In genomic region chr12:8498148-8498571, GRCm38 (mm10) we compare ENCODE assay signal across 8 mouse cellular contexts. TPM values are rescaled to one million over a fixed set of nuclear protein-coding genes. Genes with fewer than 3 reads are reported as not detected.
DNase-seq lines count a peak whose midpoint lies in the region; ATAC-seq and TF ChIP-seq lines count a peak whose summit lies in the region.

No protein-coding gene starts in this region.

- H3K4me1 ChIP-seq in embryonic facial prominence, embryonic 11.5 days (ENCODE audit: control insufficient read depth, insufficient read depth, low read length), result no peaks in the 10 kb centered on the region
- H3K4me1 ChIP-seq in hindbrain, embryonic 12.5 days, result peaks cover 30% of the 10 kb centered on the region
- peaks cover 39% of the 10 kb centered on the region for H3K4me1 ChIP-seq in limb, embryonic 12.5 days (replicated peaks)
- peaks cover 14% of the 10 kb centered on the region for H3K4me1 ChIP-seq in olfactory bulb, adult 2 months (ENCODE audit: control insufficient read depth, insufficient read depth, low read length)

- H3K4me2 ChIP-seq in embryonic facial prominence, embryonic 11.5 days (ENCODE audit: low read depth, low read length), result peak overlapping the region; percentile 93
- H3K4me2 ChIP-seq in hindbrain, embryonic 12.5 days (replicated peaks), result peak overlapping the region; percentile 82
- H3K4me2 ChIP-seq in limb, embryonic 12.5 days, result peak overlapping the region; percentile 94

- H3K9ac ChIP-seq in embryonic facial prominence, embryonic 11.5 days (replicated peaks; ENCODE audit: low read length), result peak overlapping the region; percentile 97
- H3K9ac ChIP-seq in hindbrain, embryonic 12.5 days, result peak overlapping the region; percentile 99
- H3K9ac ChIP-seq in limb, embryonic 12.5 days (replicated peaks), result peak overlapping the region; percentile 93

- no peak for TF ChIP-seq CTCF in olfactory bulb, adult 2 months (IDR thresholded peaks at IDR 0.05; ENCODE audit: insufficient read depth, low read depth, low read length)

- no peak for TF ChIP-seq POLR2A in olfactory bulb, adult 2 months (IDR thresholded peaks at IDR 0.05; ENCODE audit: insufficient read depth, low read depth, low read length)

- no peaks in the 10 kb centered on the region for H3K27me3 ChIP-seq in embryonic facial prominence, embryonic 11.5 days (ENCODE audit: control insufficient read depth, insufficient read depth, low read length)
- H3K27me3 ChIP-seq in hindbrain, embryonic 12.5 days, result no peaks in the 10 kb centered on the region
- H3K27me3 ChIP-seq in limb, embryonic 12.5 days, result no peaks in the 10 kb centered on the region

- WGBS in embryonic facial prominence, embryonic 11.5 days, result 16% methylated on average over 8 of the region's 8 CpGs
- WGBS in hindbrain, embryonic 12.5 days, result 12% methylated on average over 8 of the region's 8 CpGs
- 24% methylated on average over 8 of the region's 8 CpGs for WGBS in limb, embryonic 12.5 days
- 1% methylated on average over 8 of the region's 8 CpGs for WGBS in olfactory bulb, adult 2 months

- peak; percentile 17 for DNase-seq in CD4-positive, CD25-positive, alpha-beta regulatory T cell, adult 2 months (ENCODE audit: low read depth, low spot score)
- DNase-seq in B cell, adult 2 months, result peak; percentile 53 to 60
- DNase-seq in embryonic facial prominence, embryonic 11.5 days (ENCODE audit: low spot score), result no peak
- no peak for DNase-seq in T-cell, adult 2 months (ENCODE audit: low spot score)

- ATAC-seq in CD4-positive, CD25-positive, alpha-beta regulatory T cell, adult 4 months, result no peak
- no peak for ATAC-seq in embryonic facial prominence, embryonic 11.5 days (replicated peaks; ENCODE audit: insufficient number of reproducible peaks, low FRiP score, low TSS enrichment, low read depth)
- ATAC-seq in hindbrain, embryonic 12.5 days (ENCODE audit: low FRiP score), result no peak
- ATAC-seq in limb, embryonic 12.5 days (ENCODE audit: insufficient number of reproducible peaks, insufficient read depth, low FRiP score, low TSS enrichment, low read depth), result no peak

- peak overlapping the region; percentile 84 for H3K4me3 ChIP-seq in embryonic facial prominence, embryonic 11.5 days (ENCODE audit: low read depth, low read length)
- peak overlapping the region; percentile 93 for H3K4me3 ChIP-seq in hindbrain, embryonic 12.5 days
- peak overlapping the region; percentile 77 for H3K4me3 ChIP-seq in limb, embryonic 12.5 days (replicated peaks)
- H3K4me3 ChIP-seq in olfactory bulb, adult 2 months (ENCODE audit: insufficient read depth, low read depth, low read length), result peak overlapping the region; percentile 85

- H3K36me3 ChIP-seq in embryonic facial prominence, embryonic 11.5 days (replicated peaks; ENCODE audit: control insufficient read depth, insufficient read depth, low read depth, low read length), result no peaks in the 10 kb centered on the region
- no peaks in the 10 kb centered on the region for H3K36me3 ChIP-seq in hindbrain, embryonic 12.5 days
- H3K36me3 ChIP-seq in limb, embryonic 12.5 days, result no peaks in the 10 kb centered on the region

- H3K27ac ChIP-seq in embryonic facial prominence, embryonic 11.5 days (replicated peaks; ENCODE audit: low read depth, low read length), result peak overlapping the region; percentile 96; the same call in 1 of the 2 replicates
- peak overlapping the region; percentile 100 for H3K27ac ChIP-seq in hindbrain, embryonic 12.5 days
- H3K27ac ChIP-seq in limb, embryonic 12.5 days, result peak overlapping the region; percentile 99; the same call in 1 of the 2 replicates
- peak overlapping the region; percentile 92 for H3K27ac ChIP-seq in olfactory bulb, adult 2 months (ENCODE audit: insufficient read depth, low read depth, low read length)

- H3K9me3 ChIP-seq in embryonic facial prominence, embryonic 11.5 days (replicated peaks; ENCODE audit: control insufficient read depth, low read length), result no peaks in the 10 kb centered on the region
- no peaks in the 10 kb centered on the region for H3K9me3 ChIP-seq in hindbrain, embryonic 12.5 days (replicated peaks)
- H3K9me3 ChIP-seq in limb, embryonic 12.5 days, result no peaks in the 10 kb centered on the region

RNA-seq across cellular contexts. Expression of gene Rhob, which starts 1.6 kb away (rescaled TPM):
- 1 to 10 TPM in 1 of 2 experiments, under 1 TPM in 1; 0.76 to 1.0 TPM for polyA plus RNA-seq in CD4-positive, CD25-positive, alpha-beta regulatory T cell, adult 4 months (2017; shearing (Covaris generic))
- polyA plus RNA-seq in embryonic facial prominence, embryonic 11.5 days (2014; fragmentation: Nextera tagmentation; extraction: Ambion mirVana), result 45.3 and 51.3 TPM in 2 replicates
- 75.4 and 78.3 TPM in 2 replicates for polyA plus RNA-seq in hindbrain, embryonic 12.5 days (2016; fragmentation: Nextera tagmentation; extraction: Ambion mirVana)
- 32.4 and 35.1 TPM in 2 replicates for polyA plus RNA-seq in limb, embryonic 12.5 days (2016; fragmentation: Nextera tagmentation; extraction: Ambion mirVana)
- 196 TPM in 1 of 2 replicates, not detected in the other for polyA plus RNA-seq in olfactory bulb, adult 2 months (2012; ENCODE audit: insufficient read depth, insufficient read length, low replicate concordance, missing spikeins)

Comparison
In these comparisons a context has a peak if more than half of its experiments do, and no peak if none do; other contexts are left out.
1. DNase-seq: peak in CD4-positive, CD25-positive, alpha-beta regulatory T cell, adult 2 months (single experiment) and B cell, adult 2 months (2 of 2); none in embryonic facial prominence, embryonic 11.5 days (single experiment) and T-cell, adult 2 months (single experiment).
2. Peak in every context shown above with its lines, with median percentiles within 50 percentile points of each other: H3K27ac ChIP-seq, H3K4me2 ChIP-seq, H3K4me3 ChIP-seq and H3K9ac ChIP-seq.